In genomic region chr14:107080407-107080806, GRCm38 (mm10) we compare ENCODE assay signal across 14 mouse cellular contexts.
"Had no signal": no experiment of that assay in that cellular context is flagged by ENCODE, and none has a peak within 500 bp of the region (broad histone marks: within the 10 kb centered on the region; RNA-seq: fewer than 3 reads in every experiment).

No protein-coding gene starts in this region.

- H3K27ac ChIP-seq: liver, embryonic 14.5 days; midbrain, embryonic 12.5 days; neural tube, embryonic 12.5 days; stomach, embryonic 15.5 days; stomach, postnatal 0 days had no signal

- H3K27me3 ChIP-seq: midbrain, embryonic 12.5 days; neural tube, embryonic 12.5 days; stomach, embryonic 15.5 days had no signal

- H3K4me2 ChIP-seq: lung, embryonic 14.5 days; midbrain, embryonic 12.5 days; neural tube, embryonic 12.5 days; stomach, embryonic 15.5 days had no signal

- H3K36me3 ChIP-seq: midbrain, embryonic 12.5 days; neural tube, embryonic 12.5 days; stomach, embryonic 15.5 days had no signal

- DNase-seq: lung, adult 18-20 months; lung, embryonic 14.5 days; lung, postnatal 10 days; lung, postnatal 4 days; midbrain, embryonic 14.5 days; right cerebral cortex, postnatal 14 days; thymus, adult 2 months; thymus, postnatal 25 days; thymus, postnatal 4 days had no signal

- H3K4me1 ChIP-seq: midbrain, embryonic 12.5 days; neural tube, embryonic 12.5 days; stomach, embryonic 15.5 days had no signal

- H3K9me3 ChIP-seq: midbrain, embryonic 12.5 days; neural tube, embryonic 12.5 days; stomach, embryonic 15.5 days had no signal

- H3K9ac ChIP-seq: liver, embryonic 14.5 days; lung, embryonic 14.5 days; midbrain, embryonic 12.5 days; neural tube, embryonic 12.5 days; stomach, embryonic 15.5 days had no signal

- H3K4me3 ChIP-seq: midbrain, embryonic 12.5 days; neural tube, embryonic 12.5 days; stomach, embryonic 15.5 days had no signal
